Comparison of ENCODE assay signal across 13 mouse cellular contexts in the genomic region with DNA sequence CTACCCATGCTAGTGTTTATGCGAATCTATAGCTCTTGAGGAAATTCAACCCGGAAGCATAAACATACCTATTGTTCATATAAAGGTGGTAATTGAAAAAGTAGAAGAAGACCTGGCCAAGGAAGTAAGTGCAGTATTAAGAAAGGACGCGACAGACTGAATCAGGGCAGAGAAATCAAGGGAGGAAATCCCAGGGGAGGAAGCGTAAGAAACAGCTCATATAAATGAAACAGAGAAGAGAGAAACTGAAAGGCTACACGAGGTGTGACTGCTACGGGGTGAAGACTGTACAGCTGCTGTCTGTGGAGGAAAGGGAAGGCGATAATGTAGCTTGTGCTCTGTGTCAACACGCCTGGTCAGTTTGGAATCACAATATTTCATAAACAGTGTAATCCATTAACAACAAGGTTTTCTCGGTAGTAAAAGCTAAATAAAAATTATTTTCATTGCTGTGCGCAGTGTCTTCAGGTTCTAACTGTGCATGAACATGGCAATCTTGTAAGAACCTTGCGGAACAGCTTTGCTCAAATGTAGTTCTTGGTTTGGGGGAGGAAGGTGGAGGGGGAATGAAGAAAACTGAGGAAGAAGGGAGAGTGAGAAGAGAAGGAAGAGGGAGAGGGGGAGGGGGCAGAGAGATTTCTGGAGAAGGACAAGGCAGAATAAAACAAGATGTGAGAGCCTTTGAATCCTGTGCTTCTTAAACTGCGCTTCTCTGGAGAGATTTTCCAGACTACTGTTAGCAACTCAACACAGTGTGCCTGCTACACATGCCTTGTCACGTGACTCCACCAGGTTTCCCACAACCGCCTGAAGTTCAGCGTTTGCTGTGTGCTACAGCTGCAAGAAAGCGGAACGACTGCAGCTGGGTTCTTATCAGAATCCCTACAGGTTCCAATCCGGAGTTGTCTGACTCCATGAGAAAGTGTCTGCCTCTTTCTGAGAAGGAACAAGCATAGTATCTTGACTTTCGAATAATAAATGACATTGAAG. TPM values are rescaled to one million over a fixed set of nuclear protein-coding genes. Genes with fewer than 3 reads are reported as not detected.
DNase-seq lines count a peak whose midpoint lies in the region; ATAC-seq and TF ChIP-seq lines count a peak whose summit lies in the region.
"Had no signal": no experiment of that assay in that cellular context is flagged by ENCODE, and none has a peak within 500 bp of the region (broad histone marks: within the 10 kb centered on the region; RNA-seq: fewer than 3 reads in every experiment).

No protein-coding gene starts in this region.

- no peak for TF ChIP-seq CTCF in bone marrow, adult 2 months (IDR thresholded peaks at IDR 0.05; ENCODE audit: control insufficient read depth, insufficient read depth, low read length)

- intact Hi-C loops in heart, postnatal 25 days (cut with DNase I), result no loop called here
- intact Hi-C loops in heart, postnatal 14 days (cut with DNase I), result no loop called here

- H3K4me3 ChIP-seq in bone marrow, adult 2 months (replicated peaks; ENCODE audit: control insufficient read depth, low read depth, low read length), result peak overlapping the region; percentile 40
- H3K4me3 ChIP-seq: forebrain, embryonic 12.5 days; left cerebral cortex, adult 2 months had no signal

- DNase-seq in heart, adult 18-20 months, result peak; percentile 40 to 47
- DNase-seq in heart, postnatal 25 days (ENCODE audit: low spot score), result no peak
- peak; percentile 10 to 21 for DNase-seq in heart, postnatal 14 days
- DNase-seq in Muller cell, postnatal 12 days (ENCODE audit: inconsistent ontology term), result no peak
- DNase-seq in kidney, adult 8-10 months, result no peak
- DNase-seq in adrenal gland, adult 18-20 months (ENCODE audit: low spot score in 2 of 2), result no peak
- DNase-seq: lung, postnatal 14 days had no signal

- TF ChIP-seq POLR2A in bone marrow, adult 2 months (IDR thresholded peaks at IDR 0.05; ENCODE audit: borderline replicate concordance, control insufficient read depth, low read depth, low read length), result no peak

- peak overlapping the region; percentile 61 for H3K27ac ChIP-seq in bone marrow, adult 2 months (ENCODE audit: control insufficient read depth, insufficient read depth, low read depth, low read length, poor library complexity)
- H3K27ac ChIP-seq: forebrain, embryonic 12.5 days; left cerebral cortex, adult 2 months had no signal

- peak; percentile 58 for ATAC-seq in neutrophil, adult 5-6 weeks (ENCODE audit: extremely low read depth, insufficient number of reproducible peaks, low FRiP score, poor library complexity, severe bottlenecking)
- ATAC-seq: hindbrain, embryonic 16.5 days had no signal

- 26% methylated on average over 20 of the region's 20 CpGs for WGBS in bone marrow, adult 2 months

- no peaks in the 10 kb centered on the region; the same call in 1 of the 2 replicates for H3K4me1 ChIP-seq in bone marrow, adult 2 months (ENCODE audit: control insufficient read depth, insufficient read depth, low read length)
- H3K4me1 ChIP-seq: forebrain, embryonic 12.5 days had no signal

RNA-seq across cellular contexts. Expression of a gene that starts 15.8 kb away (rescaled TPM):
- 10 to 100 TPM; 36.5 to 37.9 TPM for total RNA-seq in heart, adult 18-20 months (2021)
- 10 to 100 TPM; 35.3 to 40.8 TPM for total RNA-seq in heart, postnatal 25 days (2021)
- polyA plus RNA-seq in bone marrow, adult 2 months (2011; ENCODE audit: insufficient read depth, insufficient read length, low replicate concordance, missing spikeins), result 68.6 and 121 TPM in 2 replicates
- 10 to 100 TPM; 29.3 to 30.6 TPM for total RNA-seq in heart, postnatal 14 days (2021)
- total RNA-seq in neutrophil, adult 5-6 weeks (2017), result 13.8 and 14.4 TPM in 2 replicates
- 10 to 100 TPM; 11.4 to 14.5 TPM for total RNA-seq in adrenal gland, adult 18-20 months (2021)

RNA-seq across cellular contexts. Expression of a gene that starts 33.0 kb away (rescaled TPM):
- total RNA-seq in heart, adult 18-20 months (2021), result not detected
- not detected for total RNA-seq in heart, postnatal 25 days (2021)
- polyA plus RNA-seq in bone marrow, adult 2 months (2011; ENCODE audit: insufficient read depth, insufficient read length, low replicate concordance, missing spikeins), result 0.79 TPM in 1 of 2 replicates, not detected in the other
- not detected for total RNA-seq in heart, postnatal 14 days (2021)
- total RNA-seq in neutrophil, adult 5-6 weeks (2017), result 0.23 and 0.86 TPM in 2 replicates
- total RNA-seq in adrenal gland, adult 18-20 months (2021), result not detected
- total RNA-seq: left cerebral cortex, adult 2 months had no signal
- polyA plus RNA-seq: hindbrain, embryonic 16.5 days; stomach, embryonic 16.5 days had no signal

RNA-seq across cellular contexts. Expression of a gene that starts 41.9 kb away (rescaled TPM):
- 10 to 100 TPM; 48.7 to 51.0 TPM for total RNA-seq in heart, adult 18-20 months (2021)
- total RNA-seq in heart, postnatal 25 days (2021), result 10 to 100 TPM; 55.7 to 59.6 TPM
- 5.3 and 5.4 TPM in 2 replicates for polyA plus RNA-seq in bone marrow, adult 2 months (2011; ENCODE audit: insufficient read depth, insufficient read length, low replicate concordance, missing spikeins)
- 10 to 100 TPM; 56.3 to 61.4 TPM for total RNA-seq in heart, postnatal 14 days (2021)
- total RNA-seq in neutrophil, adult 5-6 weeks (2017), result 29.8 and 30.6 TPM in 2 replicates
- 10 to 100 TPM; 67.0 to 77.6 TPM for total RNA-seq in adrenal gland, adult 18-20 months (2021)

RNA-seq across cellular contexts. Expression of a gene that starts 47.3 kb away (rescaled TPM):
- total RNA-seq in heart, adult 18-20 months (2021), result not detected
- not detected for total RNA-seq in heart, postnatal 25 days (2021)
- polyA plus RNA-seq in bone marrow, adult 2 months (2011; ENCODE audit: insufficient read depth, insufficient read length, low replicate concordance, missing spikeins), result not detected in 2 replicates
- not detected for total RNA-seq in heart, postnatal 14 days (2021)
- total RNA-seq in neutrophil, adult 5-6 weeks (2017), result not detected in 2 replicates
- not detected for total RNA-seq in adrenal gland, adult 18-20 months (2021)
- total RNA-seq: left cerebral cortex, adult 2 months had no signal
- polyA plus RNA-seq: forebrain, embryonic 12.5 days; hindbrain, embryonic 16.5 days; stomach, embryonic 16.5 days had no signal

Comparison
In these comparisons a context has a peak if more than half of its experiments do, and no peak if none do; other contexts are left out.
1. DNase-seq: peak in heart, adult 18-20 months (2 of 2) and heart, postnatal 14 days (2 of 2); none in heart, postnatal 25 days (single experiment), Muller cell, postnatal 12 days (single experiment), kidney, adult 8-10 months (0 of 2) and adrenal gland, adult 18-20 months (0 of 2).